Mouse (Mus musculus) olfactory bulb, adult 2 months (tissue): ENCODE measurements around the gene Vrk1. TPM values are rescaled to one million over a fixed set of nuclear protein-coding genes. Genes with fewer than 3 reads are reported as not detected.

Experiments used
- H3K27ac ChIP-seq: fragments of 200-500 bp; 2 replicates; pipeline ENCODE4 v1.5.1; 2012; ENCODE audit warnings: low read depth, low read length; ENCODE audit not compliant: insufficient read depth
- H3K4me1 ChIP-seq: fragments of 200-500 bp; 2 replicates; pipeline ENCODE4 v1.6.1; 2012; ENCODE audit warnings: low read length; ENCODE audit not compliant: control insufficient read depth, insufficient read depth
- H3K4me3 ChIP-seq: fragments of 200-500 bp; 2 replicates; pipeline ENCODE4 v1.5.1; 2012; ENCODE audit warnings: mild to moderate bottlenecking, low read depth, low read length, moderate library complexity; ENCODE audit not compliant: insufficient read depth
- CTCF ChIP-seq: fragments of 200-500 bp; IDR thresholded peaks from 2 replicates; pipeline ENCODE4 v1.5.1; 2012; ENCODE audit warnings: low read depth, mild to moderate bottlenecking, low read length, moderate library complexity; ENCODE audit not compliant: insufficient read depth
- POLR2A ChIP-seq: fragments of 200-500 bp; IDR thresholded peaks from 2 replicates; pipeline ENCODE4 v1.6.1; 2012; ENCODE audit warnings: mild to moderate bottlenecking, low read depth, low read length, moderate library complexity; ENCODE audit not compliant: insufficient read depth
- WGBS: fragments of 180-500 bp; shearing (Covaris S2); methylation state at CpG from one replicate; pipeline ENCODE4 v1.1.7; 2018; 5-methylcytosine and 5-hydroxymethylcytosine counted together
- polyA plus RNA-seq: library from polyadenylated mRNA; stranded (reverse); fragments of >200 nt; gene quantifications from 2 replicates; pipeline ENCODE4 v1.2.4, GENCODE M21; 2012; ENCODE audit warnings: low replicate concordance; ENCODE audit not compliant: missing spikeins, insufficient read depth, insufficient read length

Gene Vrk1
- not detected in 2 replicates for polyA plus RNA-seq

- TF ChIP-seq POLR2A, result no peak
- TF ChIP-seq CTCF, result no peak
- Histone ChIP-seq H3K4me1 (peaks cover 4% of the 10 kb centered on the region), H3K27ac (no peak within 1 kb of the TSS), H3K4me3 (peak within 1 kb of the TSS; percentile 84)
- WGBS, result under 1% methylated on average over 72 of the region's 72 CpGs
Observed at GRCm38 (mm10) chr12:106010065-106010915, at the start of gene Vrk1. Gene Vrk1, plus strand, starts transcription at chr12:106010228.

GRCm38 (mm10) chr12:105960592-105961330 lies 49.3 kb upstream of the Vrk1 start:
- WGBS, result 11% methylated on average over 19 of the region's 19 CpGs
- H3K4me3 ChIP-seq, result no peak overlapping the region
- peaks cover 33% of the 10 kb centered on the region for H3K4me1 ChIP-seq
- peak overlapping the region; percentile 93 for H3K27ac ChIP-seq
- TF ChIP-seq POLR2A (no peak), CTCF (no peak)

GRCm38 (mm10) chr12:105961667-105962066 lies 48.4 kb upstream of the Vrk1 start:
- TF ChIP-seq POLR2A (no peak), CTCF (no peak)
- no peak overlapping the region for H3K4me3 ChIP-seq
- H3K4me1 ChIP-seq, result peaks cover 25% of the 10 kb centered on the region
- peak overlapping the region; percentile 77 for H3K27ac ChIP-seq
- WGBS, result 27% methylated on average over 12 of the region's 12 CpGs

- H3K27ac ChIP-seq, result peak overlapping the region; percentile 45; the same call in 1 of the 2 replicates
- TF ChIP-seq POLR2A (no peak), CTCF (peak; percentile 95)
- H3K4me1 ChIP-seq, result peaks cover 28% of the 10 kb centered on the region
- peak overlapping the region; percentile 57 for H3K4me3 ChIP-seq
- WGBS, result 4% methylated on average over 35 of the region's 37 CpGs
Observed at GRCm38 (mm10) chr12:105962103-105963011, 47.7 kb upstream of the Vrk1 start.

- TF ChIP-seq CTCF (no peak), POLR2A (no peak)
- Histone ChIP-seq H3K4me3 (peak overlapping the region; percentile 57), H3K4me1 (peaks cover 36% of the 10 kb centered on the region), H3K27ac (no peak overlapping the region)
- WGBS, result 11% methylated on average over 30 of the region's 30 CpGs
Observed at GRCm38 (mm10) chr12:105963012-105963572, 46.9 kb upstream of the Vrk1 start.

- 37% methylated on average over 19 of the region's 19 CpGs for WGBS
- no peak overlapping the region for H3K4me3 ChIP-seq
- H3K27ac ChIP-seq, result no peak overlapping the region
Observed at GRCm38 (mm10) chr12:105966887-105967637, 43.0 kb upstream of the Vrk1 start.

GRCm38 (mm10) chr12:105967806-105968205 lies 42.2 kb upstream of the Vrk1 start:
- TF ChIP-seq POLR2A (no peak), CTCF (no peak)
- Histone ChIP-seq H3K27ac (no peak overlapping the region), H3K4me1 (peaks cover 15% of the 10 kb centered on the region), H3K4me3 (no peak overlapping the region)
- 59% methylated on average over 18 of the region's 18 CpGs for WGBS

More at GRCm38 (mm10) chr12:105966887-105967637, 43.0 kb upstream of the Vrk1 start:
- H3K4me1 ChIP-seq, result peaks cover 20% of the 10 kb centered on the region
- no peak for TF ChIP-seq CTCF
- TF ChIP-seq POLR2A, result no peak

GRCm38 (mm10) chr12:105971182-105971581 lies 38.8 kb upstream of the Vrk1 start:
- no peak for TF ChIP-seq CTCF
- TF ChIP-seq POLR2A, result no peak
- 69% methylated on average over 7 of the region's 7 CpGs for WGBS
- H3K27ac ChIP-seq, result no peak overlapping the region
- H3K4me1 ChIP-seq, result peaks cover 30% of the 10 kb centered on the region
- H3K4me3 ChIP-seq, result no peak overlapping the region
